Mouse (Mus musculus): Measurements from ENCODE around the gene Lin54. TPM values are rescaled to one million over a fixed set of nuclear protein-coding genes. Genes with fewer than 3 reads are reported as not detected.

Gene Lin54
- total RNA-seq (2021): 10 to 100 TPM in 1 of 2 experiments, 1 to 10 TPM in 1; 8.0 to 10.7 TPM
- long read RNA-seq, experiment 1, full-length matches to known transcripts: 6 of 8 reads
- long read RNA-seq, experiment 1, partial matches to known transcripts: 1 of 8 reads
- long read RNA-seq, experiment 1, other reads (novel, unspliced or antisense): 1 of 8 reads
- long read RNA-seq, experiment 2, full-length matches to known transcripts: 5 of 7 reads
- long read RNA-seq, experiment 2, partial matches to known transcripts: 2 of 7 reads
- long read RNA-seq, experiment 2, other reads (novel, unspliced or antisense): 0 of 7 reads

DNA sequence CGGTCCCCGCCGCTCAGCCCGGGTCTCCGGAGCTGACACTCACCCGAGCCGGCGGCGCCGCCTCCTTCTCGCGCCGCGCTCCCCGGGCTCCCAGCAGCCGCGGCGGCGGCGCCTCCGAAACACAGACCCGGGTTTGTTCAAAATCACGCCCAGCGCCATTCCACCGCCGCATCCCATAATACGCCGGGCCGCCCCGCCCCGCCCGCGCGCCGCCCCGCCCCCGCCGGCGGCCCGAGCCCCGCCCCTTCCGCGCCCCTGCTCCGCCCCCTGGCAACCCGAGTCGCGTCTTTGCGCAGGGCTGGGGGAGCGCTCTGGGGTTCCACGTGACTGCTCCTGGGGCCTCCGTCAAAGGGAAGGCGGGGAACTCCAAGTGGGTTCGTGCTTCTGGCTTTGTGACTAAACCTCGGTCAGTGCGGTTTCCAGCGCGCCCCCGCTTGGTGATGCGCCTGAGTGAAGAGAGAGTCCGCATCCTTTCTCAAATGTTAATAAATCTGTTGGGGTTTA lies at the start of gene Lin54:
Gene Lin54 (minus strand): TSS at position 182 of the 504 bp plus-strand sequence.
- peak; percentile 73 to 78 for DNase-seq (ENCODE audit: low spot score in 2 of 2)

DNA sequence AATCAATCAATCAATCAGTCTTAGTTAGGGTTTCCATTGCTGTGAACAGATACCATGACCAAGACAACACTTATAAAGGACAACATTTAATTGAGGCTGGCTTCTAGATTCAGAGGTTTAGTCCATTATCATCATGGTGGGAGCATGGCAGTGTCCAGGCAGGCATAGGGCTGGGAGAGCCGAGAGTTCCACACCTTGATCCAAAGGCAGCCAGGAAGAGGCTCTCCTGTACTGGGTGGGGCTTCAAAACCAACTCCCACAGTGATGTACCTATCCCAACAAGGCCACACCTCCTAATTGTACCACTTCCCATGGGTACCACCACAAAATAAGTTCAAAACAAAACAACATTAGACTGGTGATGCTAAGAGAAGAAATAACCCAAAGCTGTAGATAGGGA lies 49.7 kb upstream of the Lin54 start:
- no peak for DNase-seq (ENCODE audit: low spot score in 2 of 2)

DNA sequence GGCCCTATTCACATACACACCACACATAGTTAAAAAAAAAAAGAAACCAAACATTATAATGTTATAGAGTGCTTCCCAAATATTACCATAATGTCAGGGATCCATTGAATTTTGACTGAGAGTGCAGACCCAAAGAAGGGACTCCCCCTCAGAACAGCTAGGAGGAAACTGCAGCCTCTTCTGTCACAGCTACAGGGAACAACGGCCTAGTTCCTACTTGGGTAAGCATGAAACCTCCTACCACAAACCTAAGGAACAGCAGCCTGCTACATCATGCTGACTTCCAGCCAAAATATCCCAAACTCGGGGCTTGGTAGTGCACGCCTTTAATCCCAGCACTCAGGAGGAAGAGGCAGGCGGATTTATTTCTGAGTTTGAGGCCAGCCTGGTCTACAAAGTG lies 48.9 kb upstream of the Lin54 start:
- DNase-seq (ENCODE audit: low spot score in 2 of 2): no peak

DNA sequence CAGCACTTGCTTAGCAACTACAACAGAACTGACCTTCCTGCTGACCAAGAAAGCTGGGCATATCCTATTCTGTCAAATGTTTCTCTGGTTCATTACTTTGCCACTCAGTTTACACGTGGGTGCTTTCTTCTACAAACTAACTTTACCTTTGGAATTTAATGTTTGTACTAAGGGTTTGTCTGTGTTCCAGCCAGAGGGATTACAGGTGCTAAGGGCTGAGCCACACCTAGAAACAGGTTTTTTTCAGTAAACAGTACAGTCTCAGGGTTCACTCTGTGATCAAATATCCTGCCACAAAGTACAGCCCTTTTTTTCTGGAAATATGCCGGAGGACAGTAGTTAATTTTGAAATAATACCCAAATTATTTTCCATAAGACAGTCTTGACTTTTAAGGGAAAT lies 47.8 kb upstream of the Lin54 start:
- no peak for DNase-seq (ENCODE audit: low spot score in 2 of 2)

DNA sequence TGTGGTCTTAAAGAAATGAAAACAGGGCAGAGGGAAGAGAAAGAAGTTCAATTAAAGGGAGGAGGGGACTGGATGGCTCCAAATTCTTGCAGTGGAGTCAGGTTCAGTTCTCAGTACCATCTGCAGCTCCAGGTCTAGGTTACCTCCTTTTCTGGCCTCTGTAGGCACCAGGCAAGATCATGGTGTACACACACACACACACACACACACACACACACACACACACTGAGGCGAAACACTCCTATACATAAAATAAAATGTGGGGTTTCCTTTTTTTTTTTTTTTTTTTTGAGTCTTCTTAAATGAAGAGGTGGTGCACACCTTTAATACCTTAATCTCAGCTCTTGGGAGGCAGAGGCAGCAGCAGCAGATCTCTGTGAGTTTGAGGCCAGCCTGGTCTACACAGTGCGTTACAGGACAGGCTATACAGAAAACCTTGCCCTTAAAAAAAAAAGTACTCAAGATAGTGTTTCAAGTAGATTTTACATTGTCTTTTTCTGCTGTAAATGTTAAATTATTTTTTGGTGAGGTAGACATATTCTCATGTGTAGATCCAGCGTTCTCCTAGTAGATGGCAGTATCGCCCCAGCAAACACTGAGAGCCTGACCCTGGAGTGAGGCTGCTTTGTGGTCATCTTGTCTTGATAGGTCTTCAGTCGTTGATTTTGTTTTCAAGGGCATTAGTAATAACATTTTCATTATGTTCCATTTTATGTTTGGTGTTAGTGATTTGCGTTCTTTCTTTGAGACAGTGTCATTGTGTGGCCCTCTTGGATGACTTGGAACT lies 46.0 kb upstream of the Lin54 start:
- DNase-seq (ENCODE audit: low spot score in 2 of 2): no peak

DNA sequence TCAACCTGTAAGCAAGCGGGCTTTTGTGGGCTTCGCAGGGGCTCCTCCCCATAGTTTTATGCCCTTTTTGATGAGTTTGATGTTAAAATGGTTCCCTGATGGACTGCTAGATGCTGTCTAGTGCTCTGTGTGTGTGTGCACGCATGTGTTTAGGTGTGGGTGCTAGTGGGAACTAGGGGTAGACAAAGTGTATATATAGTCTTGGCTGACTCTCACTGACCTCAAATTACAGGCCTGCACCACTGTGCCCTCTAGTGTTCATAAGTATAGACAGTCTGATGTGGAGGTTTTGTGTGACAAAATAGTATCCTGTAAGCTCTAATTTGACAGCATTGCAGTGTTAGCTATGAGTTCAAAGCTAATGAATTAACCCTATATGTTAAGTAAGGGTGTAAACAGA lies 36.2 kb upstream of the Lin54 start:
- no peak for DNase-seq (ENCODE audit: low spot score in 2 of 2)

DNA sequence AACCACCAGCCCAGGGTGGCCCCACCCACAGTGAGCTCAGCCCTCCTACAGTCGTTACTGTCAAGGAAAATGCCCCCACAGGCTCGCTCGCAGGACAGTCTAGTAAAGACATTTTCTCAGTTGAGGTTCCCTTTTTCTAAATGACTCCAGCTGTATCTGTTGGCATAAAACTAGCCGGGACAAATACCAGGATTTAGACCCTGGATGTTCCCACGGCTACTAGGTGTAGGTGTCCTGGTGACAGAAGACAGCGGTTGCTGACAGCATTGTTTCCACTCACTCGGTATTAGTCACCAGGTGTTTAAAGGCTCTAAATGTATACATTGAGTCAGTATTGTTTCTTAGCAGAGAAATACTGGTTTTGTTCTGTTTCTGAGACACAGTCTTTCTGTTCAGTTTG lies 35.4 kb upstream of the Lin54 start:
- DNase-seq (ENCODE audit: low spot score in 2 of 2): no peak

DNA sequence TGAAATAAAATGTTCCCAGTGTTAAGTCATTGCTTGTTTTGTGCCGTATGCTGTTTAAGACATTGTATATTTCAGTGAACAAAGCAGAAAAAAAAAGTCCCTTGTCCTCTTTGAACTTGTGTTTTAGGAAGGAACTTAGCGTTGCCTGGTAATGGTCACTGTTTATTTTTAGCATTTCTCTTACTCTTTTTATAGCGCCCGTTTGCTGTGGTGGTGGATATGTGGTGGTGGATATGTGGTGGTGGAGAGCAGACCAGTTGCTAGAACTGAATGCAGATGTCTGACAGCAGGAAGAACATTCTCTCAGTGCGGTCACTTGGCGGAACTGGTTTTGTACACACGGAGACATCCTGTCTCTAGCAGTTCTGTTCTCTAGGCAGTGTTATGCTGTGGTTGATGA lies 25.7 kb upstream of the Lin54 start:
- no peak for DNase-seq (ENCODE audit: low spot score in 2 of 2)

DNA sequence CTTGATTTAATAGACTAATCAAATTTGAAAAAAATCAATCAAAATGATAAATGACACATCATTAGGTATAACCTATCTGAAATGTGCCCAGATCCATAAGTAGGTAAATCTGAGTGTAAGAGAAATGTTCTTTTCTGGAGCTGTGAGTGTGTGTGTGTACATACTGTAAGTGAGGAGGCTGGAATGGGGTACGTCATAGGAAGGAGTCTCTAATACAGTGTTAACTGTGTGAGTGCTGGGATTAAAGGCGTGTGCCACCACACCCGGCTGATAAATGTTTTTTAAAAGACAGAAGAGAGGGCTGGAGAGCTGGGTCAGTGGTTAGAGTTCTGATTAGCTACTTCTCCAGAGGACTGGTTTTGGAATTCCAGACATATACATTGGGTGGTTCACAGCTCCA lies 25.2 kb upstream of the Lin54 start:
- DNase-seq (ENCODE audit: low spot score in 2 of 2): no peak

DNA sequence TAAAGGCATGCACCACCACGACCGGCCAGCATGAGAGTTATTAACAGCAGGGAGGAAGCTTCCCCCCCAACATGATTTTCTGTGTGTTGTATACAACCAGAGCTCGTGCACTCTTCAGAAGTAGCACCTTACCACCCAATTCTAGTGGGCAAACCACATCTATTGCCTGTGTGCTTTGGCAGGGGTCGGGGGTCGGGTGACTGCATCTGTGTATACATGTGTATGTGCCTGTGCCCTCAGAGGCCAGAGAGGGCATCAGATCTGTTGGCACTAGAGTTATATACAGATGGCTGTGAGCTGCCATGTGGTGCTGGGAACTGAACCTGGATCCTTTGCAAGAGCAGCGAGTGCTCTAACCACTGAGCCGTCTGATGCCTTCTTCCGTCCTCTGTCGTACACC lies 24.5 kb upstream of the Lin54 start:
- DNase-seq (ENCODE audit: low spot score in 2 of 2): no peak

DNA sequence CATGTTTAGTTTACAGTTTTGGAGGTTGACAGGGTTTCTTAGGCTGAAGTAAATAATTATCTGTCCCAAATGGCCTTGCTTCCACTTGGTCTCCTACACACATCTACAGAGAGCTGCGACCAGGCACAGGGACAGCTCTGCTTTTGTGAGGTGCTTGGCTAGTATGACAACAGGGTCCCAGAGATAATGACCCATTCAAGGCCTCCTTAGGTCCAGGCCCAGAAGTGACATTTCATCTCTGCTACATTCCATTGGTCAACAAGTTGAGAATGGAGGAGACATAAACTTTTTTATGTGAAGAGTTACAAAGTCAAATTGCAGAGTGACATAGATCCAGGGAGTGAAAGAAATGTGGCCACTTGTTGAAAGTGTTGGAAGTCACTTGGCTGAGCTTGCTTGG lies 22.9 kb upstream of the Lin54 start:
- no peak for DNase-seq (ENCODE audit: low spot score in 2 of 2)

DNA sequence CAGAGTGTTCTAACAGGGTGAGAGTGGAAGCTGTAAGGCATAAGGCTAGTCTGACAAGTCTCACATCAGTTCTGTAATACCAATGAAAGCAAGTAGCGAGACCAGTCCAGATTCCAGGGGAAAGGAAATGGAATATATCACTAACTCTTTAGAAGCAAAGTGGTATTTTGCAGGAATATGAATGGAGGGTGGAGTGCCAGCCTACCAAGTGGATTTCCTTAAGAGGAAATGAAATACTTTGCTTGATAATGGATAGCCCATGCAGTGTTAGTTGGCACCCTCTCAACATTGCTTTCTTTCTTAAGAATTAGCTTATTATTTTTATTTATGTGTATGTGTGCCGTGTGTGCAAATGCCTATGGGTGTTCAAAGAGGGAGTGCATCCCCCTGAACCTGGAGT lies 19.8 kb upstream of the Lin54 start:
- no peak for DNase-seq (ENCODE audit: low spot score in 2 of 2)

DNA sequence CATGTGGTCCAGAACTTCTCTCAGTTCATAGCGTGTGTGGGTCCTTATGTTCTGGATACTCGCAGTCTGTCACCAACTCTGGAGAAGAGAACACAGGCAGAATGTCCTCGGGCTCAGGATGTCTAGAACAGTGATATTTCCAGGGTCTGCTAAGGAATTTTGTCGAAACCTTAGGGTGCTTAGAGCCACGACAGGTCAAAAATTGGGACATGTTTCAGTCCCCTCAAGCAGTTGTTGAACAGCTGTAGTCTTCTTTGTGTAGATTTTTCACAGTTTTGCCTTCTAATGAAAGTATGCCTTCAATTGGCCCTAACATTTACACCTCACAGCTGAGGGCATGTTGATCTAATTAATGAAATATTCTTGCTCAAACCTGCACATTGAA lies 18.6 kb upstream of the Lin54 start:
- no peak for DNase-seq (ENCODE audit: low spot score in 2 of 2)

DNA sequence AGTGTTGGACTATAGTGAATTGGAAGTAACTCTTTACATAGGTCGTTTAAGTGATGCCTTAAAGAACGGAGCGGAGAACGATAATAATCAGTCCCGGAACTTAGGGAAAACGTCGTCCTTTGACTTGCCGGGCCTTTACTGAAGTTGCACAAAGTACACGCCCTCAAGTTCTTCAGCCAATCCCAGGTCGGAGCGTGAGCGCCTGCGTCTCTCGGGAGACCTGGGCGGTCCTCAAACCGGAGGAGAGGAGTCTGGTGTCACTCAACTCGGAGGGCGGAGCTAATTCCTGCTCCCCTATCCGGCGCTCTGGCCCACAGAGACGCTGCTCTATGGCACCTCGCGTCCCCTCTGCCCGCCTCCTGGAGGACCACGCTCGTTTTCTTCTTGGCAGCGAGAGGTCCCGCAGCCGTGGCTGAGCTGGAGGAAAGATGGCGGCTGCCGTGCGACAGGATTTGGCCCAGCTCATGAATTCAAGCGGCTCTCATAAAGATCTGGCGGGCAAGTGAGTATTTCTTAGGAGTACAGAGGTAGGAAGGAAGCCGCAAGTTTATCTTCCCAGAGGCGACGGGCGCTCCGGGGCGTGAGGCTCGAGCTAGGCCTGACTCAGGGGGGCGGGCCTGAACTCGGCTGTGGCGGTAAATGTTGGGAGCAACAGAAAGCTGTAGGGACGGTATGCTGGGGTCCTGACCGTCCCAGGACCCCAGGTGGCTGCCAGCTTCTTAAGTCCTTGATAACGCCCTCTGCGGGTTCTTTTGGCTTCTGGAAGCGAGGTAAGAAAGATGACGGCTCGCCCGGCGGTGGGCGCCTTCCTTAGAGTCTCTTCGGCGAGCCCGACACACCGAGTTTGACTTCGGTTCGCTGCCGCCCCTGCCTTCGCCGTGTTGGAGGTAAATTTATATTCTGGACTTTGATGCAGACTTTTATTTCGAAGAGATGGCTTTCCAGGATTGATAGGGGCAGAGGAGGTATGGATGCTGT lies 17.9 kb upstream of the Lin54 start, which contains the start of gene Cops4:
Gene Cops4 (plus strand): TSS at position 261 of the 978 bp plus-strand sequence.
- peak; percentile 86 to 91 for DNase-seq (ENCODE audit: low spot score in 2 of 2)

DNA sequence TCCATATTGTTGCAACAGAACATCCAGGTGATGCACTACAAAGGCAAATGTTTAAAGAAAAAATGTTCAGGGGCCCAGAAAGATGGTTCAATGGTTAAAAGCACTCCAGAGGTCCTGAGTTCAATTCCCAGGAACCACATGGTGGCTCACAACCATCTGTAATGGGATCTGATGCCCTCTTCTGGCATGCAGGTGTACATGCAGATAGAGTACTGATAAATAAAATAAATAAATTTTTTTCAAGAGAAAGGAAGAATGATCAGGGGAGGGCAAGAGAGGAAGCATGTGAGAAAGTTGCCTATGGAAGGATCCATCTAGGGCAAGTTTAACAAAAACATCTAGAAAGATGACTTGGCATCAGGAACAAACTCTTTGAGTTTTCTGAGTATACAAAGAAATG lies 12.1 kb upstream of the Lin54 start:
- no peak for DNase-seq (ENCODE audit: low spot score in 2 of 2)

DNA sequence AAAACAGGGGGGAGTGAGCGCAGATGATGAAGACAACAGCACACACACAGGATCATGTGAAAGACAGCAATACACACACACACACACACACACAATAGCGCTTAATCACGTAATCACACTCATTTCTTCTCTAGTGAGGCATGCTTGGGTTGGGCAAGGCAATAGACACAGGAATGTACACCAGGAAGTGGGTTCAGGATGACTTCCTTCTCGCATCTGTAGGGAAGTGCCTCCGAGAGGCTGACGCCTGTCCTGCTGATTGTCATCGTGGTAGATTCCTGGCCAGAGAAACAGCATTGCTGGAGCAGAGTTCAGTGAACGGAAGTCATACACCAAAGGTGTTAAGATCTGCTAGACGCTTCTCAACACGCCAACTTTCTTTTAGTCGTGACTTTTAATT lies 8.8 kb upstream of the Lin54 start:
- no peak for DNase-seq (ENCODE audit: low spot score in 2 of 2)

DNA sequence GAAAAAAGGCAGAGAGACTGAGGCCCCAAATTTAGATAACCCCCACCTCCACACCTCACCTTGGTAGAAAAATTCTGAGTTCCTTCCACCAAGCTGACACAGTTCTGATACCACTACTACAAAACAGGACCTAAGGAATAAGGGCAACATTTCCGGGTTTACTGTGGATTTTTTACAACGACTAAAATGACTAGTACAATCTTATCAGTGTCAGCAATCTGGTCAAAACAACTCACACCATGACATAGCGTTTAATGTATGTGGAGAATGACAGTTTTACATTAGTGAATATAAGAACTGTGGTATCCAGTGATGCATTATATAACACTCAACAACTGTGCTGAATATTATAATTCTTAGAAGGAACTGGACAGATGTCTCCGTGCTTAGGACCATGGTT lies 828 bp upstream of the Lin54 start:
- no peak for DNase-seq (ENCODE audit: low spot score in 2 of 2)

DNA sequence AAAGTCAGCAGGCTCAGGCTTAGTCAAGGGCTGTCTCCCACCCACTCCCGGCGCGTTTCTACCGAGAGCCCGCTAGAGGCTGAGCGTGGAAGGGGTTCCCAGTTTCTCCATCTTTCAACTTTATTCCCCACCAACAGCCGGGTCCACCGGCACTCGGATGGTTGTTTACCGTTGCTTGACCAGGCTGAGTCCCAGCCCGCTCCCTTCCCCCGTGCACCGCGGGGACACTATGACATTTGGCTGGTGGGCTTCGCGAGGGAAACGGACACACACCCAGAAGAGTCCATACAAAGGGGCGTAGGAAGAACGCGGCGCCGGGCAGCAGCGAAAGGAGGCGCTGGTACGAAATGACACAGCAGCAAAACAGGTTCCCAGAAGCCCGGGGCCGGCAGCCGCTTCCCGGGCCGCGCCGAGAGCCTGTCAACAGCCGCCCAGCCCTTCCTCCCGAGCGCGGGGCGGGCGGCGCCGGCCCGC lies 571 bp downstream of the Lin54 start:
- peak; percentile 30 to 41 for DNase-seq (ENCODE audit: low spot score in 2 of 2)

DNA sequence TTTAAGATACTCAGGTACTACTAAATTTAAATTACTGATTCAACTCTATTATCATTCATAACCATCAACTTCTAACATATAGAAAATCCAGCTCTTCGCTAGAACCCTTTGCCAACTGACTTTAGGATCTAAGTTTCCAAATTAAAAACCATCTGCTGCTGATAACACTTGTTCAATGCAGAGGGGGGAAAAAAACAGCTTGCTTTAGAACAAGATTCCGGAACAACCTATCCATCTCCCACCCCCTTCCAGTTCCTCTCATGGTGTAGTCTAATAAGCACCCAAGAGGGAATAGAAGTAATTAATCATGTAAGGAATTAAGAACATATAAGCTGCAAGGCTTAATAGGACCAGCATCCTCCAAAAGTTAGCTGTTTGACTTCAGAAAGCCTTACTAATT lies 1.2 kb downstream of the Lin54 start:
- DNase-seq (ENCODE audit: low spot score in 2 of 2): no peak

DNA sequence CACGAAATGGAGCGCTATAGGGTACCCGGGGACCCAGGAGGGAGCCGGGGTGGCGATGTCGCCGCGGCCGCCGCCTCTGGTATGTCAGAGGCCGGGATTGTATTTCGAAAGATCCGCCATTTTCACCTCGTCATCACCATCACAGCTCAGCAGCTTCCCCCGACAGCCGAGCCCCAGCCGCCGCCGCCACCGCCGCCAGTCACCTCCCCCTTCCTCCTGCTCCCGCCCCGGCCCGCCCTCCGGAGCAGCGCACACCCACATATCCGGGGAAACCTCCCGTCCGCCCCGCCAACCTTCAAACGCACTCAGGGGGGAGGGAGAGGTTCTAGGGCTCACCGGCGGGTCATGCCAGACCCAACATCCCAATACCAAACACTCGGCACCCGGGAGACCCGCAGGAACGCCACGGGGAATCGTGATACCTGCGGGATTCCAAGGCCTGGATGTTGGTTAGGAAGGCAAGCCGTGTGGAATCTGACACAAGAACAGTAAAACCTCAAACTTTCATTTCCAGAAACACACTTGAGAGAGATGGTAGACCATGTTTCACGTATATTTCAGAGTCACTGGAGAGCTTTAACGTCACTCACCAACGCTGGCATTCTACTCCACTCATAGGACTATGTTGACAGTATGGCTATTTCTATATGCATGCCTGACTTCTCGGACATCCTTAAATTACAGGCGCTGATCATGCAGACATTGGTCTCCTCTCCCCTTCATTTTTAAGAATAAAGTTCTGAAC lies 1.8 kb downstream of the Lin54 start:
- peak; percentile 76 to 81 for DNase-seq (ENCODE audit: low spot score in 2 of 2)

Data from adrenal gland, adult 18-20 months (tissue).